Mouse (Mus musculus) midbrain, embryonic 10.5 days (tissue): Measurements from ENCODE around the gene Spi1. TPM values are rescaled to one million over a fixed set of nuclear protein-coding genes. Genes with fewer than 3 reads are reported as not detected.

Experiments used
- DNase-seq: peaks from one replicate; pipeline ENCODE4 v3.0.0-alpha.2; 2017; ENCODE audit warnings: low spot score
- H3K27ac ChIP-seq: fragments of 300-500 bp; sonication (generic); replicated peaks from 2 replicates; pipeline ENCODE4 v1.5.1; 2016; ENCODE audit warnings: mild to moderate bottlenecking
- H3K27me3 ChIP-seq: fragments of 300-500 bp; sonication (generic); 2 replicates; pipeline ENCODE4 v1.6.1; 2016; ENCODE audit warnings: low read depth, mild to moderate bottlenecking; ENCODE audit not compliant: poor library complexity, severe bottlenecking
- H3K36me3 ChIP-seq: fragments of 300-500 bp; sonication (generic); 2 replicates; pipeline ENCODE4 v1.6.1; 2016; ENCODE audit warnings: mild to moderate bottlenecking, moderate library complexity
- H3K4me1 ChIP-seq: fragments of 300-500 bp; sonication (generic); 2 replicates; pipeline ENCODE4 v1.6.1; 2016
- H3K4me3 ChIP-seq: fragments of 300-500 bp; sonication (generic); 2 replicates; pipeline ENCODE4 v1.5.1; 2016; ENCODE audit warnings: mild to moderate bottlenecking, moderate library complexity
- H3K9me3 ChIP-seq: fragments of 300-500 bp; sonication (generic); replicated peaks from 2 replicates; pipeline ENCODE4 v1.6.1; 2016; ENCODE audit warnings: mild to moderate bottlenecking
- WGBS: fragments of 180-500 bp; shearing (Covaris S2); methylation state at CpG from one replicate; pipeline ENCODE4 v1.1.7; 2016; 5-methylcytosine and 5-hydroxymethylcytosine counted together
- polyA plus RNA-seq: library from polyadenylated mRNA; unstranded; fragments of >200 nt; fragmentation: Nextera tagmentation; extraction: Ambion mirVana; gene quantifications from 2 replicates; pipeline ENCODE4 v1.2.1, GENCODE M21; 2016

The Spi1 gene
- polyA plus RNA-seq, 1 experiment from 2014 or later, result 3.6 TPM

DNA sequence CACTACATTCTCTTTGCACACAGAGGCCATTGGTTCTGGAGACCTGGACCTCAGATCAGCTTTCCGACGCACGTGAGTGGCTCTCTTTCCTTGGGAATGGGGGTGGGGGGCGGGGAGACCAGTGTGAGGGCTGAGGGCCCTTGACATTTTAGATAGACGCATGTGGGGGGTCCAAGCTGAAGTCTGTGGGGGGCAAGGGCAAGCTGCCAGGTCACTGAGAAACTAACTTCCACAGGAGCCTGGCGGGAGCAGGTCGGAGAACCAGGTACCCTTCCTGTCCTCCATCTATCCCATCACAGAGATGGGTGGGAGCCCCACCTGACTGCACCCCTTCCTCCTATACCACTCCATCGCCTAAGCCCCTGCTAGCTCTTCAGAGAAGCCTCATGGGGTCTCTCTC is 39.3 kb downstream of the Spi1 start:
- 68% methylated on average over 8 of the region's 8 CpGs for WGBS
- Histone ChIP-seq H3K36me3 (no peaks in the 10 kb centered on the region), H3K4me3 (no peak overlapping the region), H3K27me3 (peaks cover 6% of the 10 kb centered on the region), H3K27ac (no peak overlapping the region), H3K4me1 (no peaks in the 10 kb centered on the region), H3K9me3 (no peaks in the 10 kb centered on the region)
- no peak for DNase-seq

- Histone ChIP-seq H3K4me1 (no peaks in the 10 kb centered on the region), H3K4me3 (no peak overlapping the region), H3K27ac (no peak overlapping the region), H3K36me3 (no peaks in the 10 kb centered on the region), H3K9me3 (no peaks in the 10 kb centered on the region), H3K27me3 (no peaks in the 10 kb centered on the region)
- 81% methylated on average over 6 of the region's 6 CpGs for WGBS
- no peak for DNase-seq
Observed at GRCm38 (mm10) chr2:91123521-91123920, 41.3 kb downstream of the Spi1 start.

DNA sequence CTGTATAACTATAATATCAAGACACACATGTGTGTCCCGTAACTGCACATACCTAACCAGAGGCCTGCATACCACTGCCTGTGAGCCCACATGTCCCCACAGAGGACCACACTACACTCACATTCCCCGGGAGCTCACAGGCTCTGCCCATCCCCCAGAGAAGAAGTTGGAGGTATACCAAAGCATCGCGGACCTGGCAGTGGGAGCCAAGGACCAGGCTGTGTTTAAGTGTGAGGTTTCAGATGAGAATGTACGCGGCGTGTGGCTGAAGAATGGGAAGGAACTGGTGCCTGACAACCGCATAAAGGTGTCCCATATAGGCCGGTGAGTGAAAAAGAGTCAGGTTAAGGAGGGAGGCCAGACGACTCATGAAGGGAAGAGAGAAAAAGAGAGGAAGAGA is 42.9 kb downstream of the Spi1 start:
- no peaks in the 10 kb centered on the region for H3K36me3 ChIP-seq
- no peak for DNase-seq
- H3K27me3 ChIP-seq, result no peaks in the 10 kb centered on the region
- H3K4me3 ChIP-seq, result no peak overlapping the region
- 91% methylated on average over 10 of the region's 10 CpGs for WGBS
- no peaks in the 10 kb centered on the region for H3K4me1 ChIP-seq
- H3K27ac ChIP-seq, result no peak overlapping the region
- H3K9me3 ChIP-seq, result no peaks in the 10 kb centered on the region

DNA sequence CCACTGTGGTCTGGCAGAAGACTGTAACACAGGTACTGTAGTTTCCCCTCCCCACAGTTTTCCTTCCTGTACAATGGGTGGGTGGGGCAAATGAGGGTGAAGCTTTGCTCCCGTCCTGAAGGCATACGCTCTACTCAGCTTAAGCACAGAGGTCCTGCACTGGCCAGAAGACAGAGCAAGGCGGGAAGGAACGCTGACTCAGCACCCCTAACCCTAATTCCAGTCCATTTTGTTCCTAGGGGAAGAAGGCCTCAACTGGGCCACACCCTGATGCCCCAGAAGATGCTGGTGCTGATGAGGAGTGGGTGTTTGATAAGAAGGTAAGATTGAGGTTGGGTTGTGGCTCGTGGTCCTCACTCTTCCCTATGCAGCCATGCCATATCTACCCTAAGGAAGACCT is 46.6 kb downstream of the Spi1 start:
- Histone ChIP-seq H3K27me3 (no peaks in the 10 kb centered on the region), H3K4me1 (no peaks in the 10 kb centered on the region), H3K36me3 (no peaks in the 10 kb centered on the region), H3K9me3 (no peaks in the 10 kb centered on the region), H3K27ac (no peak overlapping the region), H3K4me3 (no peak overlapping the region)
- DNase-seq, result no peak
- 88% methylated on average over 5 of the region's 5 CpGs for WGBS

DNA sequence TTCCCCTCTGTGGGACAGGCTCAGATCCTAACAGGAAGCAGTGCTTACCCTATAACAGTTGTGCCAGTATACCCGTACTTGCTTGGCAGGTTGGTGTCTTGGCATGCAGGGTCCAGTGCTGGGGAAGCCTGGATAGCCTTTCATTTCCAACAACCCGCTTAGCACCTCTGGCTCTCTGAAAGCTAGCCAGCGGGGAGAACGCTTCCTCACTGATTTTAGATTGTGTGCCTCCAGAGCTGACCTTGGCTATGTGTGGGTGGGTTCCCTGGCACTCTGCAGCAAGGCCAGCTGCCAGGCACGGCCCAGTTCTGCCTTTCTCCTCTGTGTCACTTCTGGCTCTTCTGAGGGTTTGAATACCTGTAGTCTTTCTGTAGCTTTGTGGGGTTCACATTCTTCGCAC is 47.9 kb downstream of the Spi1 start:
- WGBS, result 92% methylated on average over 6 of the region's 6 CpGs
- Histone ChIP-seq H3K9me3 (no peaks in the 10 kb centered on the region), H3K4me3 (no peak overlapping the region), H3K4me1 (no peaks in the 10 kb centered on the region), H3K27ac (no peak overlapping the region), H3K36me3 (no peaks in the 10 kb centered on the region), H3K27me3 (no peaks in the 10 kb centered on the region)
- no peak for DNase-seq

GRCm38 (mm10) chr2:91131251-91131650 is 49.1 kb downstream of the Spi1 start:
- no peaks in the 10 kb centered on the region for H3K36me3 ChIP-seq
- no peak overlapping the region for H3K27ac ChIP-seq
- WGBS, result 91% methylated on average over 15 of the region's 15 CpGs
- H3K4me3 ChIP-seq, result no peak overlapping the region
- no peaks in the 10 kb centered on the region for H3K27me3 ChIP-seq
- no peaks in the 10 kb centered on the region for H3K9me3 ChIP-seq
- DNase-seq, result no peak
- H3K4me1 ChIP-seq, result no peaks in the 10 kb centered on the region

GRCm38 (mm10) chr2:91132035-91132434 is 49.8 kb downstream of the Spi1 start:
- H3K9me3 ChIP-seq, result no peaks in the 10 kb centered on the region
- no peaks in the 10 kb centered on the region for H3K4me1 ChIP-seq
- peaks cover 3% of the 10 kb centered on the region for H3K36me3 ChIP-seq
- H3K27ac ChIP-seq, result no peak overlapping the region
- DNase-seq, result no peak
- WGBS, result 87% methylated on average over 3 of the region's 3 CpGs
- H3K27me3 ChIP-seq, result no peaks in the 10 kb centered on the region
- H3K4me3 ChIP-seq, result no peak overlapping the region

DNA sequence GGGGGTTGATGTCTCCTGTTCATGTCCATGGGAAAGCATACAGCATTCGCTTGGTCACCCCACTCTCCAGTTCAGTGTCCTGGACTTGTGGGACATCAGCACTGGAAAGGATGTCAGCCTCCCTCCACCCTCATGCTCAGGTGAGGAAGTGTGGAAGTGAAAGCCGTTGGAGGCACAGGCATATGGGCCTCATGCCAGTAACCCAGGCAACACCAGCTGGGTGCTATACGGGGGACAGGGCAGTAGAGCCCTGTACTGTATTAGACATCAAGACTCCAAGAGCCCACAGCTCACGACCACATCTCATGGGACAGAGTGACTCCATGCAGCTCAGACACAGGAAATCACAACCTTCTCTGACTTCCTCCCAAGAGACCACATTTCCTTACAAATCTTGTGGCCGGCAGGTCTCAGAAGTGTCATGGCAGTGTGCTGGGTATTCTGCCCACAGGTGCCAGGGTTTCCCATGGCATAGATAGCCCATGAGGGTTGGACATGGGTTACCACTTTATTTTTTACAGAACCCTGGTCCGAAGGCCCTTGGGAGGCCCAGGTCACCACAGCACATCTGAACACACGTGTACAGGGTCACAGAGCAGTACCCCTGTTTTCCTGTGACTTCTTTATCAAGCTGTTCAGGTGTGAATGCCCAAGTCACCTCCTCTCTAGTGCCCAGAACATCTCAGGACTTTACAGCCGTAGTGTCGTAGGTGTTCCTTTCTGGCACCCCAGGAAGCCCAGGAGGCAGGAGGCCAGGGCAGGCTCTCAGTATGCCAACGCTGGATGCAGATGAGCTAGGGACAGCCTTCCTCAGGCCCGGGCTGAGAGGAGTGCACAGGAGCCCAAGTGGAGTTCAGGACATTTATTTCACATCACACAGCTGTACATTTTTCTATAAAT is 54.6 kb downstream of the Spi1 start:
- Histone ChIP-seq H3K36me3 (peaks cover 49% of the 10 kb centered on the region), H3K27ac (no peak overlapping the region), H3K9me3 (no peaks in the 10 kb centered on the region), H3K4me3 (no peak overlapping the region), H3K27me3 (no peaks in the 10 kb centered on the region), H3K4me1 (no peaks in the 10 kb centered on the region)
- 86% methylated on average over 11 of the region's 11 CpGs for WGBS
- no peak for DNase-seq

DNA sequence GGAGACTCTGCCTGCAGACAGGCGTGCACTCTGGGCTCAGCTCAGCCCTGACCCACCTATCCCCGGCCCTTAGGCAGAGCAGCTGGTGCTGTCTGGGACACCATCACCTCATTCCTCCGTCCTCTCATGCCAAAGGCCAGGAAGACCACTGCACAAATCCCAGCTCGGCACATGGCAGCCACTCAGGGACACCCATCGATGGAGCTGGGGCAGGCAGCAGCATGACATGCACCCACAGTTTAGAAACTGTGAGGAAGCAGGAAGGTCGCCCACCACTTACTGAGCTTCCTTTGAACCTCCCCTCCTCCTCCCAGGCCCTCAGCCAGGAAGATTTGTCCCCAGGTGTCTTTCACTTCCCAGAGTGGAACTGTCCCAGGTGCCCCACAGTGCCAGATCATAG is 55.3 kb downstream of the Spi1 start:
- Histone ChIP-seq H3K27me3 (no peaks in the 10 kb centered on the region), H3K27ac (no peak overlapping the region), H3K4me3 (no peak overlapping the region), H3K4me1 (no peaks in the 10 kb centered on the region), H3K9me3 (no peaks in the 10 kb centered on the region), H3K36me3 (peaks cover 56% of the 10 kb centered on the region)
- 84% methylated on average over 6 of the region's 6 CpGs for WGBS
- no peak for DNase-seq

DNA sequence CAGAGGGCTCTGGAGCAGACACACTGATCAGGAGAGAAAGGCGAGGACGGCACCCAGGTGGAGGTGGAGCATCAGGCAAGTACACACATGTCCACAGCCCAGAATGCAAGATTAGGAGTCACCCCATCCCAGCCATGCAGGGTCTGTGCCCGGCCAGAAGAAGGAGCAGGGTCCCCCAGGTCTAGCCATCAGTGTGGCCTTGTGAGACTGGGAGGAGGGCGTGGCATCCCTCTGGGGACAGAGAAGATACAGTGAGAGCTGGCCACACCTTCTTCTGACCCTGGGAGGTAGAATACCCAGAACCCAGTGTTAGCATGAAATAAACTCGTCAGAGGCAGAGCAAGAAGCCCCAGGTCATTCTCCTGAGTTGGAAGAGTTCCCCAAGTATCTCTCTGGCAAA is 57.1 kb downstream of the Spi1 start:
- H3K9me3 ChIP-seq, result no peaks in the 10 kb centered on the region
- H3K4me1 ChIP-seq, result no peaks in the 10 kb centered on the region
- no peak overlapping the region for H3K27ac ChIP-seq
- H3K27me3 ChIP-seq, result no peaks in the 10 kb centered on the region
- H3K4me3 ChIP-seq, result no peak overlapping the region
- peaks cover 71% of the 10 kb centered on the region for H3K36me3 ChIP-seq
- DNase-seq, result no peak
- WGBS, result 74% methylated on average over 5 of the region's 5 CpGs

- WGBS, result 78% methylated on average over 8 of the region's 8 CpGs
- DNase-seq, result no peak
- Histone ChIP-seq H3K27me3 (no peaks in the 10 kb centered on the region), H3K4me3 (no peak overlapping the region), H3K9me3 (no peaks in the 10 kb centered on the region), H3K4me1 (no peaks in the 10 kb centered on the region), H3K27ac (no peak overlapping the region), H3K36me3 (peaks cover 75% of the 10 kb centered on the region)
Observed at GRCm38 (mm10) chr2:91139764-91140163, 57.6 kb downstream of the Spi1 start.

DNA sequence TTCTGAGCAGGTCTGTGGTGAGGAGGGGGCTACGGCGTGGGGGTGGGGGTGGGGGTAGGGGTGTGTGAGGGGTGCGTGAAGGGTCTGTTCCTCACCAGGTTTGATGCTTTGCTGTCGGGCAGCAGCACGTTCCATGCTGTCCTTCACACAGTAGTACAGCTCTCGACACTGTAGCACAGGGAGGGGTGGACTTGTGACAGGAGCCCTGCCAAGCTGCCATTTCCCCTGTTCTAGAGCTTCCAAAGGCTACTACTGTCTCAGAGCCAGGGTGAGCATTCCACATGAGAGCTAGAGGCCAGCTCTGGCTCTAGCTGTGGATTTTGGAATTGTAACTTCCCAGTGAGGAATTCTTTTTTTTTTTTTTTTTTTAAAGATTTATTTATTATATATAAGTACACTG is 60.7 kb downstream of the Spi1 start:
- Histone ChIP-seq H3K9me3 (no peaks in the 10 kb centered on the region), H3K27me3 (no peaks in the 10 kb centered on the region), H3K4me3 (no peak overlapping the region), H3K27ac (no peak overlapping the region), H3K4me1 (no peaks in the 10 kb centered on the region), H3K36me3 (peaks cover 84% of the 10 kb centered on the region)
- WGBS, result 94% methylated on average over 6 of the region's 6 CpGs
- no peak for DNase-seq

- H3K27me3 ChIP-seq, result no peaks in the 10 kb centered on the region
- no peaks in the 10 kb centered on the region for H3K4me1 ChIP-seq
- no peaks in the 10 kb centered on the region for H3K9me3 ChIP-seq
- no peak overlapping the region for H3K27ac ChIP-seq
- DNase-seq, result no peak
- no peak overlapping the region for H3K4me3 ChIP-seq
- peaks cover 80% of the 10 kb centered on the region for H3K36me3 ChIP-seq
- WGBS, result 96% methylated on average over 11 of the region's 11 CpGs
Observed at GRCm38 (mm10) chr2:91143401-91143800, 61.2 kb downstream of the Spi1 start.
